In genomic region chr2:180786732-180787131, GRCm38 (mm10) we compare ENCODE assay signal across 8 mouse cellular contexts. TPM values are rescaled to one million over a fixed set of nuclear protein-coding genes. Genes with fewer than 3 reads are reported as not detected.
DNase-seq lines count a peak whose midpoint lies in the region; ATAC-seq lines count a peak whose summit lies in the region.
"Had no signal": no experiment of that assay in that cellular context is flagged by ENCODE, and none has a peak within 500 bp of the region (broad histone marks: within the 10 kb centered on the region; RNA-seq: fewer than 3 reads in every experiment).

No protein-coding gene starts in this region.

- H3K4me2 ChIP-seq in hindbrain, embryonic 14.5 days (replicated peaks) = no peak overlapping the region
- no peak overlapping the region for H3K4me2 ChIP-seq in hindbrain, embryonic 16.5 days (ENCODE audit: low read length)

- peak; percentile 64 for DNase-seq in hindbrain, embryonic 14.5 days (ENCODE audit: low spot score)
- peak; percentile 36 for DNase-seq in urinary bladder, postnatal 25 days (ENCODE audit: low spot score)
- no peak for DNase-seq in urinary bladder, adult 18-20 months (ENCODE audit: low spot score in 2 of 2)
- DNase-seq in adrenal gland, postnatal 25 days = peak; percentile 53
- DNase-seq in kidney, postnatal 10 days = peak; percentile 61
- DNase-seq in retina, postnatal 1 day = peak; percentile 65

- 0 out of 2 replicates have a peak, but pooled peaks cover 4% of the 10 kb centered on the region for H3K27me3 ChIP-seq in hindbrain, embryonic 14.5 days (ENCODE audit: control insufficient read depth, insufficient read depth, low read length)
- H3K27me3 ChIP-seq in hindbrain, embryonic 16.5 days (replicated peaks; ENCODE audit: control insufficient read depth, insufficient read depth, low read length) = no peaks in the 10 kb centered on the region

- H3K9ac ChIP-seq in hindbrain, embryonic 14.5 days = no peak overlapping the region
- H3K9ac ChIP-seq in hindbrain, embryonic 16.5 days (ENCODE audit: low read depth, low read length) = no peak overlapping the region

- no peak overlapping the region for H3K27ac ChIP-seq in hindbrain, embryonic 14.5 days
- H3K27ac ChIP-seq in hindbrain, embryonic 16.5 days (ENCODE audit: low read depth, low read length) = no peak overlapping the region

- no peak for ATAC-seq in hindbrain, embryonic 14.5 days (ENCODE audit: low FRiP score)
- ATAC-seq in hindbrain, embryonic 16.5 days = no peak

- no peaks in the 10 kb centered on the region for H3K9me3 ChIP-seq in hindbrain, embryonic 14.5 days (ENCODE audit: control insufficient read depth, low read length)
- no peaks in the 10 kb centered on the region for H3K9me3 ChIP-seq in hindbrain, embryonic 16.5 days (ENCODE audit: control insufficient read depth, low read length)

- peaks cover 17% of the 10 kb centered on the region for H3K4me1 ChIP-seq in hindbrain, embryonic 14.5 days (replicated peaks; ENCODE audit: control insufficient read depth, insufficient read depth, low read length)
- peaks cover 11% of the 10 kb centered on the region for H3K4me1 ChIP-seq in hindbrain, embryonic 16.5 days (ENCODE audit: control insufficient read depth, insufficient read depth, low read depth, low read length)

- no peaks in the 10 kb centered on the region for H3K36me3 ChIP-seq in hindbrain, embryonic 14.5 days (replicated peaks; ENCODE audit: control insufficient read depth, insufficient read depth)
- no peaks in the 10 kb centered on the region for H3K36me3 ChIP-seq in hindbrain, embryonic 16.5 days (ENCODE audit: control insufficient read depth, insufficient read depth, low read length)

- no peak overlapping the region for H3K4me3 ChIP-seq in hindbrain, embryonic 14.5 days (replicated peaks; ENCODE audit: low read length)
- no peak overlapping the region for H3K4me3 ChIP-seq in hindbrain, embryonic 16.5 days (ENCODE audit: low read length)

RNA-seq across cellular contexts. Expression of gene Bhlhe23, which starts 10.0 kb away (rescaled TPM):
- 0.36 and 1.3 TPM in 2 replicates for polyA plus RNA-seq in hindbrain, embryonic 14.5 days (2014; fragmentation: Nextera tagmentation; extraction: Ambion mirVana)
- 0.36 and 0.69 TPM in 2 replicates for polyA plus RNA-seq in hindbrain, embryonic 16.5 days (2015; fragmentation: Nextera tagmentation; extraction: Ambion mirVana)
- total RNA-seq in adrenal gland, postnatal 25 days (2021) = not detected in 2 replicates
- polyA plus RNA-seq: limb, embryonic 14.5 days had no signal

Comparison
In these comparisons a context has a peak if more than half of its experiments do, and no peak if none do; other contexts are left out.
1. DNase-seq: peak in hindbrain, embryonic 14.5 days (single experiment), urinary bladder, postnatal 25 days (single experiment), adrenal gland, postnatal 25 days (single experiment), kidney, postnatal 10 days (single experiment) and retina, postnatal 1 day (single experiment); none in urinary bladder, adult 18-20 months (0 of 2).